Mouse (Mus musculus) liver, adult (tissue): Measurements from ENCODE around the gene Nav2.

Source experiments
- GATA4 ChIP-seq: IDR thresholded peaks from 2 replicates; pipeline ENCODE4 v1.6.1; 2014; ENCODE audit warnings: mild to moderate bottlenecking, low read length; ENCODE audit not compliant: insufficient replicate concordance

Nav2 gene

GRCm38 (mm10) chr7:49361465-49362090, 453.1 kb downstream of the Nav2 start:
- TF ChIP-seq GATA4 = no peak

DNA sequence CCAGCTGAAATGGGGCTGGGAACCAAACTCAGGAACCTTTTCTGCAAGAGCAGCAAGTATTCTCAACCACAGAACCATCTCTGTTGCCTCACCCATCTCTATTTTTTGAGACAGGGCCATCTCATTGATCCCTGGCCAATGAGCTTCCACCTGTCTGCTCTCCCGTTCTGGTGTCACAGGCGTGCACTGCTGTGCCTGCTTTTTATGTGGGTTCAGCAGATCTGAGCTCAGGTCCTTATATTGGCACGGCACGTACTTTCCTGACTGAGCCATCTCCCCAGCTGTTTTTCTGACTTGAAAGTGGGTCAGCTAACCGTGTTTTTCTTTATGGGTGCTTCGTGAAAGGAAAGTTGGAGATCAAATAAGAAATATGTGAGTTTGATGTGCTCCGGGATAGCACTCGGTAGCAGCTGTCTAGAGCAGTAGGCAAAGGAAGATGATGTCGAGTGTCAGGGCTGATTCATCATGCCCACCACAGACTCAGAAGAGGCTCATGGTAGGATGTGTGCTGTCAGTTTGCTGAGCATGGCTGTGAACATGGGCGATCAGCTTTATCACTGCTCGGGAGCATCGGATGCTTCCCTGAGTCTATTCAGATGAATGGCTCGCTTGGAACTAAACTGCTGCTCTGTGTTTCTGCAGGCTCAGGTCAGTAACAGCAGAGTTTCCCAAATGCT, 456.1 kb downstream of the Nav2 start:
- TF ChIP-seq GATA4 = no peak

- no peak for TF ChIP-seq GATA4
Observed at GRCm38 (mm10) chr7:49368590-49368989, 460.1 kb downstream of the Nav2 start.

GRCm38 (mm10) chr7:49369006-49369405, 460.5 kb downstream of the Nav2 start:
- no peak for TF ChIP-seq GATA4

- TF ChIP-seq GATA4 = no peak
Observed at GRCm38 (mm10) chr7:49369809-49370473, 461.4 kb downstream of the Nav2 start.

GRCm38 (mm10) chr7:49371345-49371744, 462.8 kb downstream of the Nav2 start:
- TF ChIP-seq GATA4 = no peak

- TF ChIP-seq GATA4 = no peak
Observed at GRCm38 (mm10) chr7:49371972-49372371, 463.5 kb downstream of the Nav2 start.

GRCm38 (mm10) chr7:49373173-49373572, 464.7 kb downstream of the Nav2 start:
- TF ChIP-seq GATA4 = no peak

DNA sequence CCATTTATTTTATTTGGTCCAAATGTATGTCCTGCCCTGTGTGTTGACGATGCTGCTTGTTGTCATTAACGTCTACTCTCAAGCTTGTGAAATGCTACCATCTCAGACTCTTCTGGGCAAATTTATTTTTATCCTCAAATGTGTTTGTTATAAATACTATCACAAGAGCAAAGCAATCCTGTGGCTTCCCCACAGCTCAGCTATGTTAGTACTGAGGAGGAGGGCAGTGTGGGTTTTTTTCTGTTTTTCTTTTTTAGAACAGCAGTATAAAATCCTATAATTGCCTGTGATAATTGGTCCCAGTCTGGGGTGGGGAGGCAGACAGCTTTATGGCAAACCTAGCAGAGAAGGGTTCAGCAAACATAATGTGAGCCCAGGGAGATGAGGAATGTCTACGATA, 465.1 kb downstream of the Nav2 start:
- no peak for TF ChIP-seq GATA4

DNA sequence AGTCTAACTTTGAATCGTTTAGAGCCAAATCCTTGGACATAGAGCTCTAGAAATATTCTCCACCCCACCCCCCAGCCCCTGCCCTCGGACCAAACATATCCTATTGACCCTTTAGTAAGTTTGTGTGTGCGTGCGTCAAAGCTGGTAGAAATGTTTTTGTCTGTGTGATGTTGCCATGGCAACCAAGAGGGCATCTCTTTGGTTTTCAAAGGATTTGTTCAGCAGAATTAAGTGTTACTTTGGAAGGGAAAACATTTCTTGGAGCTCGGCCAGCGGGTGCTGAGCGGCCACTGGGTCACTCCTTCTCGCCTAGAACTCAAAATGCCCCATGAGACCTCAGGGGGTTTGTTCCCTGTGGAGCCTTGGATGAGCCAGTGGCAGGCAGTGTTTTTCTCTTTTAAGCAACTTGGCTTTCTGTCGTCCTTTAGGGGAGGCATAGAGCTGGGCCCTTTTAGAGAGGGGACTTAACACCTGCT, 467.0 kb downstream of the Nav2 start:
- TF ChIP-seq GATA4 = no peak

GRCm38 (mm10) chr7:49378608-49379007, 470.1 kb downstream of the Nav2 start:
- TF ChIP-seq GATA4 = no peak

DNA sequence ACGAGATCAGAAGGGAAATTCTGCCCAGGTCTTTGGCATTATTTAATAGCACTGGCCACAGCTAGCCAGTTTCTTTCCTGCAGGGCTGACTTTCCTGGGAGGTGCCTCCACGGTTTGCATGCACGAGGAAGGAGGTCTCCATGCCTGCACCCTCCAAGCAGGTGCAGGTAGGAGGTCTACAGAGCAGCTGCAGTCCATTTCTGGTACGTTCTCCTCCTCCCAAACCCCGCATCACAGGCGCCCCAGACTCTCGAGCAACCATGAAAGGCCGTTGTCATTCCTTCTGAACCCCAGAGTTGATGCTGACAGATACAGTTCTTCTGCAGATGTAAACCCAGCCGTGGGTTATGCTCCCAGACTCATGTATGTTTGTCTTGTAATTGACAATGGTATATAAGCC, 472.4 kb downstream of the Nav2 start:
- no peak for TF ChIP-seq GATA4

DNA sequence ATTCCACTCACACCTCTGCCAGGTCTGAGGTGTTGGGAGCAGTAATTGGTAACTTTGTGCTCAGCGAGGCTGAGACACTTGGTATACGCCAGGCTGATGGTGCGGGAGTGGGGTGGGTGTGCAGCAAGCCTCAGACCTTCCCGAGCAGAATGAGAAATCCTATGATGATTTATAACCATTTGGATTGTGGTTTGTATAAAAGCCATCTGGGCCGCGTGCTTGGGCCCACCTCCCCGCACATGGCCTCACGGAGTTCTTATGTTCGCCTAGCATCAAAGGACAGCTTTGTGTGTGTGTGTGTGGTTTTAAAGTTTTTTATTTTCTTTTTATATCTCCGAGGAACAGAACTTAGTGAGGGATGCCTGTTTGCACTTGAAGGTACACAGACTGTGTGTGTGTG, 474.4 kb downstream of the Nav2 start:
- TF ChIP-seq GATA4 = no peak

- TF ChIP-seq GATA4 = no peak
Observed at GRCm38 (mm10) chr7:49388137-49388536, 479.6 kb downstream of the Nav2 start.

- TF ChIP-seq GATA4 = no peak
Observed at GRCm38 (mm10) chr7:49390312-49390711, 481.8 kb downstream of the Nav2 start.

DNA sequence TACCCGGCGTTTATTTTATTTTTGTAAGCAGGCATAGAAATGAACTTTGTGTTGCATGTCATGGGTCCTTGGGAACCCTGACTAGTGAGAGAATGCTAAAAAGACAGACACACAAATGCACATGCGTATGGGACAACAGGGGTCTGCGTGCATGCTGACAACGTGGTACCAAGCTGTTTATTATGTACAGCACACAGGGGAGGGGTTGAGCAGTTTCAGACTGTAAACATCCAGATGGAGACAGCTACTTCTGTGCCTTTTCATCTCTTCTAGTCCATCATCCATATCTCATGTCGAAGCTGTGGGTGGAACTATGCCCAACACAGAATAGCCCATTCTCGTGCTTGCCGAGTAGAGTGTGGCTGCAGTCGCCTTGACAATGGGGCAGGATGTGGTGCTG, 482.3 kb downstream of the Nav2 start:
- TF ChIP-seq GATA4 = no peak
